Mouse (Mus musculus) CH12.LX (cell line): Measurements from ENCODE around the gene Gm28048. TPM values are rescaled to one million over a fixed set of nuclear protein-coding genes. Genes with fewer than 3 reads are reported as not detected.

ENCODE experiments used
- DNase-seq: peaks from one replicate; pipeline ENCODE4 v3.0.0-alpha.2; 2013; ENCODE audit errors: extremely low read depth
- H3K27ac ChIP-seq: 2 replicates; pipeline ENCODE4 v1.5.1; 2012; ENCODE audit warnings: low read depth, mild to moderate bottlenecking, control low read depth, moderate library complexity; ENCODE audit not compliant: insufficient read depth
- H3K27me3 ChIP-seq: replicated peaks from 2 replicates; pipeline ENCODE3; 2012; ENCODE audit warnings: inconsistent platforms
- H3K36me3 ChIP-seq, 2 experiments: replicated peaks in 1 of 2; 2 replicates each; pipeline versions ENCODE3 to v1.6.1; 2012; ENCODE audit warnings: inconsistent platforms in 1 of 2, low read length in 1 of 2, mild to moderate bottlenecking in 1 of 2, mixed read lengths in 1 of 2, moderate library complexity in 1 of 2; ENCODE audit not compliant: control insufficient read depth in 1 of 2, insufficient read depth in 1 of 2
- H3K4me1 ChIP-seq, 2 experiments: 2 replicates each; pipeline ENCODE4 v1.6.1; 2012; ENCODE audit warnings: inconsistent platforms in 1 of 2, moderate library complexity in 1 of 2; ENCODE audit not compliant: insufficient read depth in 2 of 2, control insufficient read depth in 1 of 2
- H3K4me2 ChIP-seq: 2 replicates; pipeline ENCODE4 v1.6.1; 2012; ENCODE audit warnings: low read depth, mild to moderate bottlenecking, control low read depth; ENCODE audit not compliant: poor library complexity, insufficient read depth, severe bottlenecking
- H3K4me3 ChIP-seq, 3 experiments: fragments of 150-350 bp in 1 of 3; sonication (generic) in 1 of 3; replicated peaks in 1 of 3; 2 replicates each; pipeline versions ENCODE3 to v1.5.1; 2011 to 2012; ENCODE audit warnings: low read depth in 2 of 3, low read length in 2 of 3, mild to moderate bottlenecking in 2 of 3, moderate library complexity in 2 of 3, control low read depth in 1 of 3, improper control_type of control experiment in 1 of 3, inconsistent platforms in 1 of 3, mixed read lengths in 1 of 3; ENCODE audit not compliant: poor library complexity in 1 of 3
- H3K79me2 ChIP-seq: replicated peaks from 2 replicates; pipeline ENCODE4 v1.6.1; 2012; ENCODE audit warnings: mild to moderate bottlenecking, moderate library complexity; ENCODE audit not compliant: control insufficient read depth, poor library complexity, insufficient read depth, severe bottlenecking; ENCODE audit errors: extremely low read depth
- H3K9ac ChIP-seq: 2 replicates; pipeline ENCODE4 v1.6.1; 2012; ENCODE audit warnings: low read depth, mild to moderate bottlenecking, control low read depth, moderate library complexity; ENCODE audit not compliant: insufficient read depth
- H3K9me3 ChIP-seq: replicated peaks from 2 replicates; pipeline ENCODE3; 2012; ENCODE audit warnings: low read length, inconsistent platforms, mixed read lengths
- E2F4 ChIP-seq: IDR thresholded peaks from 2 replicates; pipeline ENCODE4 v1.6.1; 2011; ENCODE audit warnings: low read depth, low read length, improper control_type of control experiment; ENCODE audit not compliant: insufficient replicate concordance
- ELF1 ChIP-seq: IDR thresholded peaks from 2 replicates; pipeline ENCODE4 v1.6.1; 2014; ENCODE audit warnings: low read depth, mild to moderate bottlenecking, inconsistent platforms, low read length, improper control_type of control experiment
- HCFC1 ChIP-seq: IDR thresholded peaks from 2 replicates; pipeline ENCODE4 v1.6.1; 2012; ENCODE audit warnings: low read depth, mild to moderate bottlenecking, inconsistent platforms, low read length, improper control_type of control experiment
- JUN ChIP-seq: IDR thresholded peaks from 2 replicates; pipeline ENCODE4 v1.6.1; 2011; ENCODE audit warnings: low read depth, mild to moderate bottlenecking, low read length, improper control_type of control experiment, moderate library complexity; ENCODE audit not compliant: insufficient read depth
- JUND ChIP-seq: conservative IDR thresholded peaks from 2 replicates; pipeline ENCODE4 v1.6.1; 2011; ENCODE audit warnings: low read depth, low read length, improper control_type of control experiment
- MAX ChIP-seq: IDR thresholded peaks from 2 replicates; pipeline ENCODE4 v1.6.1; 2011; ENCODE audit warnings: low read length, improper control_type of control experiment
- MEF2A ChIP-seq: IDR thresholded peaks from 2 replicates; pipeline ENCODE4 v1.6.1; 2014; ENCODE audit warnings: low read depth, mild to moderate bottlenecking, inconsistent platforms, low read length, improper control_type of control experiment, borderline replicate concordance
- MXI1 ChIP-seq: IDR thresholded peaks from 2 replicates; pipeline ENCODE4 v1.6.1; 2011; ENCODE audit warnings: mild to moderate bottlenecking, low read depth, low read length, improper control_type of control experiment
- NELFE ChIP-seq: IDR thresholded peaks from 2 replicates; pipeline ENCODE4 v1.6.1; 2011; ENCODE audit warnings: low read depth, low read length, improper control_type of control experiment
- POLR2AphosphoS2 ChIP-seq: IDR thresholded peaks from 2 replicates; pipeline ENCODE4 v1.6.1; 2011; ENCODE audit warnings: low read depth, low read length, improper control_type of control experiment
- RAD21 ChIP-seq: IDR thresholded peaks from 2 replicates; pipeline ENCODE4 v1.6.1; 2011; ENCODE audit warnings: low read depth, mild to moderate bottlenecking, low read length, improper control_type of control experiment, moderate library complexity
- RCOR1 ChIP-seq: conservative IDR thresholded peaks from 2 replicates; pipeline ENCODE4 v1.6.1; 2012; ENCODE audit warnings: low read depth, mild to moderate bottlenecking, inconsistent platforms, low read length, improper control_type of control experiment
- SIN3A ChIP-seq: IDR thresholded peaks from 2 replicates; pipeline ENCODE4 v1.6.1; 2012; ENCODE audit warnings: low read length, improper control_type of control experiment, inconsistent platforms
- SMC3 ChIP-seq: IDR thresholded peaks from 2 replicates; pipeline ENCODE4 v1.6.1; 2011; ENCODE audit warnings: low read depth, low read length, improper control_type of control experiment
- TBP ChIP-seq: conservative IDR thresholded peaks from 2 replicates; pipeline ENCODE4 v1.6.1; 2011; ENCODE audit warnings: low read depth, low read length, improper control_type of control experiment
- ZNF384 ChIP-seq: IDR thresholded peaks from 2 replicates; pipeline ENCODE4 v1.6.1; 2012; ENCODE audit warnings: low read depth, low read length, improper control_type of control experiment, inconsistent platforms
- dilution Hi-C: fragments of 300-500 bp; cut with MboI; formaldehyde crosslinking; loops from 2 replicates; pipeline ENCODE4 v1.14.3; 2020; ENCODE audit warnings: low sequenced_read_pairs; ENCODE audit not compliant: extremely low pct_unique_long_range_greater_than_20kb, extremely low pct_ligation_motif_present
- in situ Hi-C: fragments of 300-500 bp; cut with MboI; formaldehyde crosslinking; loops from 3 replicates; pipeline ENCODE4 v1.14.3; 2019; ENCODE audit warnings: low sequenced_read_pairs, low pct_ligation_motif_present, low pct_unique_long_range_greater_than_20kb, mixed read lengths
- polyA plus RNA-seq: library from polyadenylated mRNA; unstranded; fragments of >175 nt; gene quantifications from 2 replicates; pipeline ENCODE4 v1.2.1, GENCODE M21; 2012; ENCODE audit warnings: low read depth; ENCODE audit not compliant: insufficient read length
- total RNA-seq, 2 experiments: library from RNA; depleted of rRNA; stranded (reverse); fragments of 300-350 nt in 1 of 2; fragments of >200 nt in 1 of 2; gene quantifications; 2 replicates each; pipeline ENCODE4 v1.2.3; 2012 to 2014

Gm28048 gene
- total and polyA plus RNA-seq, 3 experiments = 32.6 to 93.3 (median 59.5) TPM

DNA sequence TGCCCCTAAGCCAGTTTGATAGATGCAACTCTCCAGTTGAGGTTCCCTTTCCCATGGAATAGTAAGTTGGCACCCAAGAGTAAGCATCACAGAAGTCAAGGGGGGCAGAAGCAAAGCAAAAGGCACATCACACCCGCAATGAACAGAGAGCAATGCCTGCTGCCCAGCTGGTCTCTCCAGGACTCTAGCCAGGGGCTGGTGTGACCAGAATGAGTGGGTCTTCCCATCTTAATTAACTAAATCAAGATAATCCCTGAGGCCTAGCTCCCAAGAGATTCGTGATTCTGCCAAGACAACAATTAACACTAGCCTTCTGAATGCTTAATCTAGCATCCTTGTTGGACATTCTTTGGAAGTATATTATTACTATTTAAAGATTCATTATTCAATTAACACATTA is 58.3 kb downstream of the Gm28048 start:
- in situ Hi-C loops = no loop called here
- dilution Hi-C loops = no loop called here
- Histone ChIP-seq H3K79me2 (no peaks in the 10 kb centered on the region), H3K4me2 (no peak overlapping the region), H3K4me1 (peaks cover 6 to 61% of the 10 kb centered on the region in 2 experiments), H3K9me3 (no peaks in the 10 kb centered on the region), H3K36me3 (peaks cover 0 to 8% of the 10 kb centered on the region in 2 experiments), H3K27me3 (no peaks in the 10 kb centered on the region), H3K4me3 (no peak overlapping the region), H3K9ac (no peak overlapping the region), H3K27ac (no peak overlapping the region)
- TF ChIP-seq MEF2A (no peak), HCFC1 (no peak), RCOR1 (no peak), JUN (no peak)
- DNase-seq = no peak

DNA sequence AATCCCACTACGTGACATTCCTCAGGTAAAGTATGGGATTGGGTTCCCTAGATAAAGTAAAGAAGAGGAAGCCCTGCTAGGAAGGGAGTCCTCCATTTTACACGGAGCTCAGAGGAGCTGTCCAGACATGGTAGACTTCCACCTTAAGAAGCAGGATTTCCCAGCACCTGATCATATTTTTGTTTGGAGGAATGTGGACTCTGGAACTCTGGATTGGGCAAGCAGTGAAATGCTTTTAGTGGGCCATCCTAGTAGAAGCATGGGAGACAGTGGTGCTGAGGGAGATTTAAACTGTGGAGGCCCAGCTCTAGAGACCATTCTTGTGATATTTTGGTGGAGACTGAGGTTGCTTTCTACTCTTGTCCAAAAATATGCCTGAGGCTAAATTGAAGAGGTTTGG is 59.3 kb downstream of the Gm28048 start:
- Histone ChIP-seq H3K9me3 (no peaks in the 10 kb centered on the region), H3K4me1 (peaks cover 5 to 55% of the 10 kb centered on the region in 2 experiments; a peak in 2 of 4 replicates), H3K4me2 (no peak overlapping the region), H3K27me3 (no peaks in the 10 kb centered on the region), H3K4me3 (no peak overlapping the region), H3K27ac (no peak overlapping the region), H3K79me2 (no peaks in the 10 kb centered on the region), H3K9ac (no peak overlapping the region), H3K36me3 (peaks cover 0 to 10% of the 10 kb centered on the region in 2 experiments)
- TF ChIP-seq TBP (no peak), SMC3 (no peak), HCFC1 (no peak), RCOR1 (no peak), JUN (no peak), E2F4 (no peak), JUND (no peak), ELF1 (no peak), SIN3A (no peak), ZNF384 (no peak), NELFE (no peak), MXI1 (no peak), MAX (no peak), RAD21 (no peak), POLR2AphosphoS2 (no peak)
- DNase-seq = no peak
- dilution Hi-C loops = no loop called here
- in situ Hi-C loops = no loop called here
